Mouse (Mus musculus): ENCODE data around the gene Mapre3. TPM values are rescaled to one million over a fixed set of nuclear protein-coding genes. Genes with fewer than 3 reads are reported as not detected.

Gene Mapre3
- 60.4 and 116 TPM in 2 replicates for polyA plus RNA-seq (2012; rRNA removed)

GRCm38 (mm10) chr5:30814424-30815119 is at the start of gene Mapre3:
Mapre3 (plus strand) TSS chr5:30814641.

GRCm38 (mm10) chr5:30867712-30868111 is 53.3 kb downstream of the Mapre3 start, which contains the start of gene Tmem214:
Tmem214 (plus strand) TSS chr5:30868012.

GRCm38 (mm10) chr5:30888337-30889087 is 74.1 kb downstream of the Mapre3 start, which contains the start of gene Agbl5:
Agbl5 (plus strand) TSS chr5:30888694.

GRCm38 (mm10) chr5:30907413-30908059 is 93.1 kb downstream of the Mapre3 start, which contains the start of gene Ost4:
Ost4 (minus strand) TSS chr5:30907788.

GRCm38 (mm10) chr5:30913060-30913841 is 98.8 kb downstream of the Mapre3 start, which contains the start of gene Emilin1:
Emilin1 (plus strand) TSS chr5:30913402.

Other genes with a start within 250 kb of the Mapre3 start
- 0.65 and 2.0 TPM in 2 replicates for gene Kcnk3, start 226.5 kb upstream of the Mapre3 start, polyA plus RNA-seq (2012; rRNA removed)
- 9.5 and 27.1 TPM in 2 replicates for gene Slc35f6, start 166.7 kb upstream of the Mapre3 start, polyA plus RNA-seq (2012; rRNA removed)
- 246 and 257 TPM in 2 replicates for gene Cenpa, start 147.9 kb upstream of the Mapre3 start, polyA plus RNA-seq (2012; rRNA removed)
- 96.8 and 101 TPM in 2 replicates for gene Dpysl5, start 103.1 kb upstream of the Mapre3 start, polyA plus RNA-seq (2012; rRNA removed)
- 40.6 and 60.9 TPM in 2 replicates for gene Tmem214, start 53.4 kb downstream of the Mapre3 start, polyA plus RNA-seq (2012; rRNA removed)
- gene Agbl5, start 74.1 kb downstream of the Mapre3 start, polyA plus RNA-seq (2012; rRNA removed): 40.0 and 53.1 TPM in 2 replicates
- 218 and 282 TPM in 2 replicates for gene Ost4, start 93.1 kb downstream of the Mapre3 start, polyA plus RNA-seq (2012; rRNA removed)
- 34.1 and 81.9 TPM in 2 replicates for gene Emilin1, start 98.8 kb downstream of the Mapre3 start, polyA plus RNA-seq (2012; rRNA removed)
- 13.1 and 16.0 TPM in 2 replicates for gene Khk, start 106.8 kb downstream of the Mapre3 start, polyA plus RNA-seq (2012; rRNA removed)
- gene Cgref1, start 130.9 kb downstream of the Mapre3 start, polyA plus RNA-seq (2012; rRNA removed): 5.7 and 7.5 TPM in 2 replicates
- 176 and 202 TPM in 2 replicates for gene Preb, start 145.7 kb downstream of the Mapre3 start, polyA plus RNA-seq (2012; rRNA removed)
- not detected in 2 replicates for gene Tcf23, start 154.0 kb downstream of the Mapre3 start, polyA plus RNA-seq (2012; rRNA removed)
- gene Atraid, start 233.7 kb downstream of the Mapre3 start, polyA plus RNA-seq (2012; rRNA removed): 88.7 and 89.8 TPM in 2 replicates
- gene Slc5a6, start 234.3 kb downstream of the Mapre3 start, polyA plus RNA-seq (2012; rRNA removed): 10.2 and 16.3 TPM in 2 replicates
- gene Cad, start 240.1 kb downstream of the Mapre3 start, polyA plus RNA-seq (2012; rRNA removed): 41.0 and 59.8 TPM in 2 replicates

Measured in central nervous system, embryonic 11.5 days (tissue).